Mouse (Mus musculus) thymus, adult 2 months (tissue): ENCODE data around the gene Rpl6.

ENCODE experiments used
- CTCF ChIP-seq: fragments of 200-500 bp; IDR thresholded peaks from 2 replicates; pipeline ENCODE4 v1.5.1; 2012; ENCODE audit warnings: mild to moderate bottlenecking, control low read depth, low read length, moderate library complexity, borderline replicate concordance; ENCODE audit not compliant: control insufficient read depth, poor library complexity, insufficient read depth; ENCODE audit errors: extremely low read depth
- POLR2A ChIP-seq: fragments of 200-500 bp; IDR thresholded peaks from 2 replicates; pipeline ENCODE4 v1.6.1; 2012; ENCODE audit warnings: mild to moderate bottlenecking, low read length, control low read depth, moderate library complexity; ENCODE audit not compliant: control insufficient read depth, poor library complexity, insufficient read depth; ENCODE audit errors: extremely low read depth

DNA sequence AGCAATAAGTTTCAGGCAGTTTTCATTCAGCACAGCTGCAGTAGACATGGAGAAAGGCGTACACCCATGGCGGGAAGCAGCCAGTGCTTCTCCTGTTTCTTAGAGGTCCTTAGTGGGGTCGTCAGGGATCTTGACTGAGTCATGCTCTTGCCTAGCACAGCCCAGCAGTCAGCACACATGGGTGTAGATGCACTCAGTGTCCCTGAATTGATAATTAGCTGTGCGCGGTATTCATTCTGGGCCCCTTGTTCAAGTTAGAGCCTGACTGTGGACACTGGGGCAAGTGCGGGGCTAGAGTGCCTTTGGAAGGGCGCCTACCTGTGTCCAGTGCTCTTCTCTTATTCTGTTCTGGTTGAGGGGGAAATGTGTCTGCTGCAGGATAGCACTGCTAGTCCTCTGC lies 40.9 kb downstream of the Rpl6 start:
- TF ChIP-seq CTCF (no peak), POLR2A (no peak)
